Mouse (Mus musculus) heart, postnatal 14 days (tissue): ENCODE results near the gene Actr6. TPM values are rescaled to one million over a fixed set of nuclear protein-coding genes. Genes with fewer than 3 reads are reported as not detected.
"Not testable (repeated sequence)": the region's sequence is repeated elsewhere in the genome, so short reads cannot be mapped to it uniquely, and the experiment has no call there.

Source experiments
- DNase-seq, 2 experiments: peaks; one replicate each; pipeline ENCODE4 v3.0.0; 2021 to 2022
- intact Hi-C: fragments of 180-260 bp; cut with DNase I; formaldehyde crosslinking; loops from one replicate; pipeline ENCODE4 v1.15.1; 2025
- total RNA-seq, 2 experiments: library from RNA; stranded (reverse); gene quantifications; 2 replicates each; pipeline ENCODE4 v1.2.3; 2021

The Actr6 gene
- total RNA-seq, 2 experiments from 2014 or later: 9.9 to 11.8 TPM

GRCm38 (mm10) chr10:89685391-89686138 is 46.5 kb downstream of the Actr6 start:
- DNase-seq: peak in 1 of 2 experiments; percentile 21
- intact Hi-C loops: loop anchor here (5.0 kb wide), 1 partner anchor 47 kb away; the partner anchor contains the start of gene Actr6

GRCm38 (mm10) chr10:89682961-89683360 is 49.1 kb downstream of the Actr6 start:
- intact Hi-C loops: no loop called here
- DNase-seq: no peak

- DNase-seq: no peak
- intact Hi-C loops: no loop called here
Measured at GRCm38 (mm10) chr10:89682157-89682556, 49.9 kb downstream of the Actr6 start.

DNA sequence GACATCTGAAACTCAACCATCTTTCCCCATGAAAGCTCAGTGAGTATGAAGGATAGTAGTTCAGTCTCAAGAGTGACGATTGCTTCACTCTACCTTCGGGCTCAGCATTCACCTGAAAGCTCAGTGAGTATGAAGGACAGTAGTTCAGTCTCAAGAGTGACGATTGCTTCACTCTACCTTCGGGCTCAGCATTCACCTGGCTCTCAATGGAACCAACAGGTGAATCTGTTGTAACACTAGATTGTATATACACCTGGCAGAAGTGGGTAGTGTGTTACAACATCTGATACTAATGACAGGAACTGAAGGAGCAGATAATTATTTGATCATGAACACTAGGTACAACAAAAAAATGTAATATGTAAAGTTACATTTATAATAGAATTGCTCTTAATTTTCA is 50.4 kb downstream of the Actr6 start:
- no peak for DNase-seq
- intact Hi-C loops: no loop called here

DNA sequence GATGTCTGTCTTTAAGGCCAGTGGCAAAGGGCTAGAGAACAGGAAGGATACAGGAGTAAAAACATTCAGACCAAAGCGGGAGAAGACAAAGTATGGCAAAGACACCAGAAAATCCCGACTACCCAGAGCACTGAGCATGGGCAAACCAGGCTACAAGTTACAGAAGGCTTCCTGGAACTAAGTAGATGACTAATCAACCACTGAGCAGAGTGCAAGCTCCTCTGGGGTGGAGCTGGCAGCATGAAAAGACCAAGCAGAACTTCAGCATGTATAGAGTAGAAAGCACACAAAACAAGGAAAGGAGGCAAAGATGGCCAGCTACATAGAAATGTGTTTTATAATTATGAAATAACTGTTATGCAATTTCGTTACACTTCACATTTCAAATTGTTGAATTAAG is 51.6 kb downstream of the Actr6 start:
- intact Hi-C loops: no loop called here

DNA sequence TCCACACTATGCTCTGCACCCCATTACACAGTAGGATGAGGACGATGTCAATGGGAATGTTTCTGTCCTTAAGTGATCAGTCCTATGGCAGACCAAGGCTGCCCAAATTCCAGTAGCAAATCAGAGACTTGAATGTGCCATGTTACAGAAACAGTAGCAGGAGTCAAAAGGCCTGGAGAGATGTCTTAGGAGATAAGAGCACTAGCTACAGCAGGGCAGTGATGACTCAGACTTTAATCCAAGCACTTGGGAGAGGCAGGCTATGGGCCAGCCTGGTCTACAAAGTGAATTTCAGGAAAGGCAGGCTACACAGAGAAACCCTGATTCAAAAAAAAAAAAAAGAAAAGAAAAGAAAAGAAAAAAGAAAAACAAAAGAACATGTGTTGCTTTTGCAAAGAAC is 52.6 kb downstream of the Actr6 start:
- intact Hi-C loops: no loop called here
- no peak for DNase-seq

More for the DNA sequence above, 51.6 kb downstream of the Actr6 start:
- DNase-seq: no peak

- no peak for DNase-seq
- intact Hi-C loops: no loop called here
Measured at GRCm38 (mm10) chr10:89678054-89678453, 54.0 kb downstream of the Actr6 start.

- no peak for DNase-seq
- intact Hi-C loops: no loop called here
Measured at GRCm38 (mm10) chr10:89676609-89677008, 55.5 kb downstream of the Actr6 start.

GRCm38 (mm10) chr10:89670371-89670770 is 61.7 kb downstream of the Actr6 start:
- DNase-seq, intact Hi-C loops: not testable (repeated sequence)

GRCm38 (mm10) chr10:89667571-89667970 is 64.5 kb downstream of the Actr6 start:
- DNase-seq: no peak
- intact Hi-C loops: no loop called here

GRCm38 (mm10) chr10:89665679-89666078 is 66.4 kb downstream of the Actr6 start:
- DNase-seq: no peak
- intact Hi-C loops: no loop called here

- intact Hi-C loops: no loop called here
- DNase-seq: no peak
Measured at GRCm38 (mm10) chr10:89664977-89665645, 67.0 kb downstream of the Actr6 start.

Other genes with a start within 250 kb of the Actr6 start
- gene Nr1h4, start 198.7 kb downstream of the Actr6 start, total RNA-seq: under 1 TPM; 0.51 to 0.53 TPM
- under 1 TPM in 1 of 2 experiments, not detected in 1; 0.17 TPM for gene Slc17a8, start 111.0 kb downstream of the Actr6 start, total RNA-seq
- 10 to 100 TPM; 17.8 to 18.9 TPM for gene Scyl2, start 46.0 kb downstream of the Actr6 start, total RNA-seq
- 10 to 100 TPM; 24.7 to 29.0 TPM for gene Uhrf1bp1l, start 12.7 kb upstream of the Actr6 start, total RNA-seq
- gene Anks1b, start 141.2 kb upstream of the Actr6 start, total RNA-seq: under 1 TPM; 0.41 to 0.49 TPM